ENCODE assay signal across 10 mouse cellular contexts in the genomic region with DNA sequence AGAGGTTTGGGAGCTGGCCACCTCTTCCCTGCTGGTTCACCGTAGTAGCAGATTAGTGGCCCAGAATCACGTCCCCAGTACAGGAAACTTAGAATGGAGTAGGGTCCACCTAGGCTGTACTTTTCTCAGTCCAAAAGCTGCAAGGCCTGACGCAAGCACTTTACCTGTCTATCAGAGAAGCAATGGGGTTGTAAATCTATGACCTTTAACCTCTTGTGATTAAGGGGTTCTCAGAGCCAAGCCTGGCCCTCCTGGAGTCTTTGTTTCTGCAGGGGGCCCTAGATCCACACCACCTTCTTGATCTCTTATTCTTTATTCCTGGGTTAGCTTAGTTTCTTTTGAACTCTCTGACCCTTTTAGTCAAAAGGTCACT. TPM values are rescaled to one million over a fixed set of nuclear protein-coding genes. Genes with fewer than 3 reads are reported as not detected.
A peak's percentile ranks its signal among the peaks of the same experiment; 100 is the strongest.
DNase-seq lines count a peak whose midpoint lies in the region; ATAC-seq and TF ChIP-seq lines count a peak whose summit lies in the region.
"Had no signal": no experiment of that assay in that cellular context is flagged by ENCODE, and none has a peak within 500 bp of the region (broad histone marks: within the 10 kb centered on the region; RNA-seq: fewer than 3 reads in every experiment).

No protein-coding gene starts in this region.

- no peak for TF ChIP-seq POLR2A in lung, adult 2 months (IDR thresholded peaks at IDR 0.05; ENCODE audit: borderline replicate concordance, extremely low read depth, low read depth, low read length)

- TF ChIP-seq CTCF in lung, adult 2 months (IDR thresholded peaks at IDR 0.05; ENCODE audit: insufficient read depth, low read length), result no peak

- H3K4me2 ChIP-seq in forebrain, embryonic 15.5 days (replicated peaks), result peak overlapping the region; percentile 85
- peak overlapping the region; percentile 87 for H3K4me2 ChIP-seq in limb, embryonic 13.5 days (replicated peaks)
- H3K4me2 ChIP-seq in stomach, embryonic 16.5 days (ENCODE audit: low read depth, low read length), result peak overlapping the region; percentile 84

- peak overlapping the region; percentile 21 for H3K4me3 ChIP-seq in lung, adult 2 months (replicated peaks; ENCODE audit: extremely low read depth, low read depth, low read length)
- H3K4me3 ChIP-seq in forebrain, embryonic 15.5 days, result peak overlapping the region; percentile 68
- peak overlapping the region; percentile 78 for H3K4me3 ChIP-seq in limb, embryonic 13.5 days
- peak overlapping the region; percentile 73 for H3K4me3 ChIP-seq in stomach, embryonic 16.5 days (replicated peaks; ENCODE audit: low read length)

- intact Hi-C loops in left cerebral cortex, postnatal 4 days (cut with DNase I), result no loop called here

- WGBS in lung, adult 2 months, result 57% methylated on average over 3 of the region's 3 CpGs
- WGBS in forebrain, embryonic 15.5 days, result 4% methylated on average over 3 of the region's 3 CpGs
- 3% methylated on average over 3 of the region's 3 CpGs for WGBS in limb, embryonic 13.5 days
- 16% methylated on average over 3 of the region's 3 CpGs for WGBS in stomach, embryonic 16.5 days

- peak overlapping the region; percentile 60 for H3K27ac ChIP-seq in forebrain, embryonic 15.5 days (replicated peaks)
- H3K27ac ChIP-seq in limb, embryonic 13.5 days, result peak overlapping the region; percentile 93
- peak overlapping the region; percentile 94 for H3K27ac ChIP-seq in stomach, embryonic 16.5 days (ENCODE audit: low read length)

- peak overlapping the region; percentile 69 for H3K9ac ChIP-seq in forebrain, embryonic 15.5 days (replicated peaks)
- H3K9ac ChIP-seq in limb, embryonic 13.5 days, result peak overlapping the region; percentile 92
- H3K9ac ChIP-seq in stomach, embryonic 16.5 days (ENCODE audit: low read length), result peak overlapping the region; percentile 91

- no peaks in the 10 kb centered on the region for H3K36me3 ChIP-seq in forebrain, embryonic 15.5 days
- H3K36me3 ChIP-seq in limb, embryonic 13.5 days, result peaks cover 25% of the 10 kb centered on the region
- peaks cover 7% of the 10 kb centered on the region; the same call in 1 of the 2 replicates for H3K36me3 ChIP-seq in stomach, embryonic 16.5 days (ENCODE audit: control insufficient read depth, insufficient read depth, low read length)

- H3K27me3 ChIP-seq in forebrain, embryonic 15.5 days, result no peaks in the 10 kb centered on the region
- no peaks in the 10 kb centered on the region for H3K27me3 ChIP-seq in limb, embryonic 13.5 days
- no peaks in the 10 kb centered on the region for H3K27me3 ChIP-seq in stomach, embryonic 16.5 days (ENCODE audit: control insufficient read depth, insufficient read depth, low read length)

- no peak for DNase-seq in lung, adult 2 months
- no peak for DNase-seq in lung, postnatal 10 days
- DNase-seq in left cerebral cortex, postnatal 4 days, result no peak
- DNase-seq in gastrocnemius, postnatal 10 days, result no peak
- DNase-seq: cerebellum, adult 8-10 months; kidney, adult 8-10 months; thymus, adult 18-20 months had no signal

- no peaks in the 10 kb centered on the region for H3K4me1 ChIP-seq in lung, adult 2 months (ENCODE audit: control insufficient read depth, insufficient read depth, low read length)
- H3K4me1 ChIP-seq in forebrain, embryonic 15.5 days, result peaks cover 33% of the 10 kb centered on the region
- peaks cover 45% of the 10 kb centered on the region for H3K4me1 ChIP-seq in limb, embryonic 13.5 days
- H3K4me1 ChIP-seq in stomach, embryonic 16.5 days (ENCODE audit: control insufficient read depth, insufficient read depth, low read length), result peaks cover 25% of the 10 kb centered on the region

- no peak for ATAC-seq in forebrain, embryonic 15.5 days (replicated peaks)
- ATAC-seq in limb, embryonic 13.5 days (ENCODE audit: low FRiP score, low read depth), result no peak
- no peak for ATAC-seq in stomach, embryonic 16.5 days (ENCODE audit: insufficient read depth, low FRiP score)

- H3K9me3 ChIP-seq in forebrain, embryonic 15.5 days, result no peaks in the 10 kb centered on the region
- H3K9me3 ChIP-seq in limb, embryonic 13.5 days, result peaks cover 9% of the 10 kb centered on the region; the same call in 1 of the 2 replicates
- H3K9me3 ChIP-seq in stomach, embryonic 16.5 days (replicated peaks; ENCODE audit: control insufficient read depth, low read length), result no peaks in the 10 kb centered on the region

RNA-seq across cellular contexts. Expression of a gene that starts 0.9 kb away (rescaled TPM):
- polyA plus RNA-seq in lung, adult 2 months (2012; rRNA removed), result 116 and 137 TPM in 2 replicates
- polyA plus RNA-seq in forebrain, embryonic 15.5 days (2015; fragmentation: Nextera tagmentation; extraction: Ambion mirVana), result 47.0 and 47.4 TPM in 2 replicates
- 217 and 232 TPM in 2 replicates for polyA plus RNA-seq in limb, embryonic 13.5 days (2015; fragmentation: Nextera tagmentation; extraction: Ambion mirVana)
- 236 and 299 TPM in 2 replicates for polyA plus RNA-seq in stomach, embryonic 16.5 days (2015; fragmentation: Nextera tagmentation; extraction: Ambion mirVana)
- total RNA-seq in left cerebral cortex, postnatal 4 days (2021), result 10 to 100 TPM; 19.0 to 24.7 TPM
- total RNA-seq in gastrocnemius, postnatal 10 days (2021), result 10 to 100 TPM; 18.7 to 23.4 TPM

Comparison
In these comparisons a context has a peak if more than half of its experiments do, and no peak if none do; other contexts are left out.
1. H3K4me3 ChIP-seq: peak in every context shown above with its lines; median percentile 78 in limb, embryonic 13.5 days; 73 in stomach, embryonic 16.5 days; 68 in forebrain, embryonic 15.5 days; 21 in lung, adult 2 months.